Mouse (Mus musculus): ENCODE measurements at regions not wholly inside any gene's neighbourhood (a gene's known extent, or its start where the extent isn't known, plus 50 kb on each side); places are given as distances from the start of the nearest gene placed in this dataset.

- no peak for DNase-seq (ENCODE audit: low spot score)
Measured at GRCm38 (mm10) chr15:85674191-85674984, 60.4 kb upstream of the Ppara start.

- DNase-seq (ENCODE audit: low spot score): no peak
Measured at GRCm38 (mm10) chr15:85675126-85675525, 59.7 kb upstream of the Ppara start.

- DNase-seq (ENCODE audit: low spot score): no peak
Measured at GRCm38 (mm10) chr15:85675736-85676135, 59.0 kb upstream of the Ppara start.

DNA sequence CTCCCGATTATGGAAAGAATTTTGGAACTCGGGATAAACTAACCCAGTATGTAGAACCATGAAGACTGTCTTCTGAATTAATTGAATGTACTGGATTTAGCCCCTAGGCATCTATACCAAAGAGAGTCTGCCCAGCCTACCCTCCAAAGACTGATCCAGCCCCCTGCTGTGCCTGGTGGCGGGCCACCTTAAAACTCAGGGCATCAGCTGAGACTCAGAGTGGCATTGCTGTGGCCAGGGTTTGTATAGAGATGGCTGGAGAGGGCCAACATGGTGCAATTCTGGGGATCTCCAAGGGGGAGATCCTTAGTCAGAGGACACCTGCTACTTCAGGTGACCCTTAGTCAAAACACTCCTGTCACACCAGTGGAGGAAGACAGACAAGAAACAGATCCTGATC lies 58.6 kb upstream of the Ppara start:
- DNase-seq (ENCODE audit: low spot score): no peak

GRCm38 (mm10) chr15:85676871-85677270 lies 57.9 kb upstream of the Ppara start:
- DNase-seq (ENCODE audit: low spot score): no peak

- no peak for DNase-seq (ENCODE audit: low spot score)
Measured at GRCm38 (mm10) chr15:85677381-85677780, 57.4 kb upstream of the Ppara start.

- DNase-seq (ENCODE audit: low spot score): peak; percentile 57
Measured at GRCm38 (mm10) chr15:85677855-85678254, 56.9 kb upstream of the Ppara start.

DNA sequence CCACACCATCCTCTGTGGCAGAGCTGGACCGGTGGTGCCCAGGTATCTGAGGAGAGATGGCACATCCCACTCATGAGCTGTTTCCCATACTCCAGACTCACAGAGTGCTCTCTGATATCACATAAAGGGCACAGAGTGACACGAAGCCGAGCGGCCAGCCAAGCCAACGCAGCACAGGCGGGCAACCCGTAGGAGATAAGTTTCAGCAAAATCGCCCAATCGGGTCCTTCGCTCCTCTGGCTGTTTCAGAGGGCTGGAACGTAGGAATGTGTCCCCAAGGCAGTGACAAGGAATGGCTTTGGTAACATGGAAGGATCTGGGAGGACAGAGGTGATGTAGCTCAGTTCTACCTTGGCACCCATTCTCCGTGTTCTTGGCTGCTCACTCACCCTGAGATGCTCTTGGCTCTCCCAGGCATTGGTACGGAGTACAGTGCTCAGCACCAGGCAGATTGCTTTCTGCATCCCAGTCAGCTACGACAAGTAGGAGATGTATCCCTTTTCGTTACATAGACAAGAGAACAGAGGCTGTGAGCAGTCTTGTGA lies 56.4 kb upstream of the Ppara start:
- no peak for DNase-seq (ENCODE audit: low spot score)

GRCm38 (mm10) chr15:85678981-85679708 lies 55.6 kb upstream of the Ppara start:
- no peak for DNase-seq (ENCODE audit: low spot score)

DNA sequence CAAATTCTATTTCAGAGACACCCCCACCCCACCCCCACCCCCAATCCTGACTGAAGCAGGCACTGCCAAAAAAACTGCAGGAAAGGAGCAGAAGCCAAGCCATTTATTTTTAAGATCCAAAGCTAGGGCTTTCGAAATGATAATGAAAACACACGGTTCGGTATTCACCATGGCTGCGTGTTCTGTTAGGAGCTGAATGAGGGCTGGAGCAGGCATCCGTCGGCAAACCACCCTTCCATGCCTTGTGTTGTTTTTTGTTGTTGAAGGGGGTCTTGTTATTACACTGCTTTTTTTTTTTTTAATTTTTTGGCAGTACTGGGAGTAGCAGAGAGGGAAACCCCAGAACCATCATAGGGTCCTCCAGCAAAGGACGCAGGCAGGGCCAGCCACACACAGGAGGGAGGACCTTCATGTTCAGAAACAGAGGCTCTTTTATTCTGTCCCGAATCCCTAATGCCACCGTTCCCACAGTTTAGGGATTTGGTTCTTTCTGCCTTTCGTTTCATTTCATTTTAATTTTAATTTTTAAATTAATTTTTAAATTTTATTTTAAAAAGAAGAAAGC lies 54.8 kb upstream of the Ppara start:
- DNase-seq (ENCODE audit: low spot score): no peak

DNA sequence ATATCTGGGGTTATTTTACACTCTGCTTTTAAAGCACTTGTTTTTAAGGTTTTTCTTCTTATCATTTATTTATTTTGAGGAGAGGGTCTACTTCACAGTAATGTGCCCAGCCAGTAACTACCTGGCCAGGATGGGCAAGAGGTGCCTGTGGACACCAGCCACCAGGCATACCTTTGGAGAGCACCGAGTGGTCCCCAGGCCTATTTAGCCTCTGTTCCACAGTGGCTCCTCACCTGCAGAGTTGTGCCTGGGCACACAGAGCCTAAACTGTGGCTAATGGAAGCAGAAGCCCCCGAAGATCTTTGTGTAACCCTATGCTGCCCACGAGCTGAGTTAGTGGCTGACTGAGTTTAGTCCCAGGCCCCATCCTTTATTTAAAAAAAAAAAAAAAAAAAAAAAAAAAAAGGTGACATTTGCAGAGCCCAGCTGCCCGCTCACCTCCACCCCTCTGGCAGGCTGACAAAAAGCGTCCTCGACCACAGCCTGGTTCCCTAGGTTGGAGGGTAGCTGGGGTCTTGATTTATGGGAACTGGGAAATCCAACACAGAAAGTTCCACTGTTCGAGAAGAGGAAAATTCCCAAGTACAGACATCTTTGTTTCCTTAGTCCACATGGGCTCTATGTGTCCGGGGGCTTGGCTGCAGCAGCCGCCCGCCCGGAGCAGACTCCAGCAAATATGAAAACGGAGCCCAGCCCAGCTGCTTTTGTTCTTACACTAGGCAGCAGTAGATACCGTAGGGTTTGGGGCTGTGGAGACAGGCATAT lies 54.1 kb upstream of the Ppara start:
- DNase-seq (ENCODE audit: low spot score): no peak

GRCm38 (mm10) chr15:85682116-85682515 lies 52.7 kb upstream of the Ppara start:
- no peak for DNase-seq (ENCODE audit: low spot score)

DNA sequence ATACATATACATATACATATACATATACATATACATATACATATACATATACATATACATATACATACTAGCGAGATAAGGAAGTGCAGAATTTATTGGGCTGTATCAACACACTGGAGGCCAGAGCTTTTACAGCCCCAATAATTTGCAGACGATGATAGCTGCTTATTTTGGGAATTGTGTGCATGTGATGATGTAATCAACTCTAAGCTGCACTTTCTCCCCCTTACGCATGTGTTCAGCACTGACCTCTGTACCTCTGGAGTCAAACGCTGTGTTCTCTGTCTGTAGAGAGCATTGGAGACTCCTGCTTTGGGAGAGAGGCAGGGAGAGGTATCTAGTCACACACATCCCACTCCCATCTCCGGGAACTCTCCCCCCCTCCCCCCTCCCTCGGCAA lies 52.0 kb upstream of the Ppara start:
- no peak for DNase-seq (ENCODE audit: low spot score)

DNA sequence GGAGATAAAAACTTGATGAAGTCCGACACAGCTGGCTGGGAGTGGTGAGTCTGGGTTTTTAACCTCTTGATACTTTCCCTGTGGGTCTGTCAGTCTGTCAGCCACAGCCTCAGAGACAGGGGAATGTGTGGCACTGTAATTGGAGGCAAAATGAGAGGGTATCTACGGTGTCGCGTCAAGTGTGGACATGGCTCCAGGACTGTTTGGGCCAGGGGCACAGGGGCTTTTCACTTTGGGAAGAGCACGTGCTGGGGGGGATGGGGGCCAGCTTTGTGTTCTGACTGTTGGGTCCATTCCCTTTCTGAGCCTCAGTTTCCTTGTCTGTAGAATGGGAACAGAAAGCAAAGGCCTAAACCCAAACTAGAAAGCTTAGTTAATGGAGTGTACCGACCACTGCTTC lies 51.5 kb upstream of the Ppara start:
- DNase-seq (ENCODE audit: low spot score): no peak

GRCm38 (mm10) chr15:85683716-85684115 lies 51.1 kb upstream of the Ppara start:
- no peak for DNase-seq (ENCODE audit: low spot score)

GRCm38 (mm10) chr15:85684164-85684708 lies 50.5 kb upstream of the Ppara start:
- DNase-seq (ENCODE audit: low spot score): peak; percentile 80

- no peak for DNase-seq (ENCODE audit: low spot score)
Measured at GRCm38 (mm10) chr15:85684875-85685274, 49.9 kb upstream of the Ppara start.

Data from heart, adult 8-10 months (tissue).